Mouse (Mus musculus) brain, embryonic 14.5 days (tissue): Measurements from ENCODE around the gene Sgsm3. TPM values are rescaled to one million over a fixed set of nuclear protein-coding genes. Genes with fewer than 3 reads are reported as not detected.
"Not testable (repeated sequence)": the region's sequence is repeated elsewhere in the genome, so short reads cannot be mapped to it uniquely, and the experiment has no call there.

Experiments
- DNase-seq: peaks from one replicate; pipeline ENCODE4 v3.0.0-alpha.2; 2011; ENCODE audit warnings: low read depth
- CTCF ChIP-seq: fragments of 200-500 bp; IDR thresholded peaks from 2 replicates; pipeline ENCODE4 v1.5.1; 2012; ENCODE audit warnings: inconsistent platforms, mild to moderate bottlenecking, moderate library complexity, borderline replicate concordance; ENCODE audit not compliant: insufficient read depth, insufficient read length; ENCODE audit errors: extremely low read depth
- POLR2A ChIP-seq: fragments of 200-500 bp; IDR thresholded peaks from 2 replicates; pipeline ENCODE4 v1.6.1; 2012; ENCODE audit warnings: mild to moderate bottlenecking, inconsistent platforms, borderline replicate concordance; ENCODE audit not compliant: poor library complexity, insufficient read depth, insufficient read length, severe bottlenecking; ENCODE audit errors: extremely low read depth
- polyA plus RNA-seq: library from polyadenylated mRNA; depleted of rRNA; stranded (reverse); fragments of >200 nt; gene quantifications from 2 replicates; pipeline ENCODE4 v1.2.3, GENCODE M21; 2012; rRNA removed

Gene Sgsm3
- polyA plus RNA-seq: 63.9 and 69.5 TPM in 2 replicates

GRCm38 (mm10) chr15:80977620-80978334 lies at the start of gene Sgsm3:
TSS of gene Sgsm3 (plus strand) at chr15:80977765.
- TF ChIP-seq CTCF (no peak), POLR2A (peak; percentile 79)
- DNase-seq: peak; percentile 92

- TF ChIP-seq POLR2A (no peak), CTCF (no peak)
- DNase-seq: no peak
Measured at GRCm38 (mm10) chr15:80928811-80929355, 48.7 kb upstream of the Sgsm3 start.

- DNase-seq: peak; percentile 47
- no peak for TF ChIP-seq POLR2A
- no peak for TF ChIP-seq CTCF
Measured at GRCm38 (mm10) chr15:80930048-80930571, 47.5 kb upstream of the Sgsm3 start.

GRCm38 (mm10) chr15:80930676-80931320 lies 46.8 kb upstream of the Sgsm3 start:
- DNase-seq: not testable (repeated sequence)

- no peak for DNase-seq
- no peak for TF ChIP-seq CTCF
- no peak for TF ChIP-seq POLR2A
Measured at GRCm38 (mm10) chr15:80931345-80931960, 46.1 kb upstream of the Sgsm3 start.

GRCm38 (mm10) chr15:80934841-80935240 lies 42.7 kb upstream of the Sgsm3 start:
- TF ChIP-seq POLR2A (no peak), CTCF (no peak)

GRCm38 (mm10) chr15:80936686-80937085 lies 40.9 kb upstream of the Sgsm3 start:
- TF ChIP-seq CTCF: no peak
- TF ChIP-seq POLR2A: no peak
- DNase-seq: no peak

More at GRCm38 (mm10) chr15:80934841-80935240, 42.7 kb upstream of the Sgsm3 start:
- no peak for DNase-seq

GRCm38 (mm10) chr15:80938615-80939014 lies 39.0 kb upstream of the Sgsm3 start:
- TF ChIP-seq CTCF (no peak), POLR2A (no peak)
- no peak for DNase-seq

- TF ChIP-seq CTCF (no peak), POLR2A (no peak)
- no peak for DNase-seq
Measured at GRCm38 (mm10) chr15:80939401-80939800, 38.2 kb upstream of the Sgsm3 start.

- no peak for TF ChIP-seq CTCF
- no peak for TF ChIP-seq POLR2A
- no peak for DNase-seq
Measured at GRCm38 (mm10) chr15:80941468-80942040, 36.0 kb upstream of the Sgsm3 start.

GRCm38 (mm10) chr15:80945851-80946250 lies 31.7 kb upstream of the Sgsm3 start:
- DNase-seq: peak; percentile 54
- TF ChIP-seq CTCF (peak; percentile 31; the same call in 1 of the 2 replicates), POLR2A (no peak)
